Mouse (Mus musculus): ENCODE data around the gene Atxn1. TPM values are rescaled to one million over a fixed set of nuclear protein-coding genes. Genes with fewer than 3 reads are reported as not detected.
A peak's percentile ranks its signal among the peaks of the same experiment; 100 is the strongest.

Atxn1 gene
- polyA plus RNA-seq, 1 experiment from 2014 or later: 8.3 TPM

DNA sequence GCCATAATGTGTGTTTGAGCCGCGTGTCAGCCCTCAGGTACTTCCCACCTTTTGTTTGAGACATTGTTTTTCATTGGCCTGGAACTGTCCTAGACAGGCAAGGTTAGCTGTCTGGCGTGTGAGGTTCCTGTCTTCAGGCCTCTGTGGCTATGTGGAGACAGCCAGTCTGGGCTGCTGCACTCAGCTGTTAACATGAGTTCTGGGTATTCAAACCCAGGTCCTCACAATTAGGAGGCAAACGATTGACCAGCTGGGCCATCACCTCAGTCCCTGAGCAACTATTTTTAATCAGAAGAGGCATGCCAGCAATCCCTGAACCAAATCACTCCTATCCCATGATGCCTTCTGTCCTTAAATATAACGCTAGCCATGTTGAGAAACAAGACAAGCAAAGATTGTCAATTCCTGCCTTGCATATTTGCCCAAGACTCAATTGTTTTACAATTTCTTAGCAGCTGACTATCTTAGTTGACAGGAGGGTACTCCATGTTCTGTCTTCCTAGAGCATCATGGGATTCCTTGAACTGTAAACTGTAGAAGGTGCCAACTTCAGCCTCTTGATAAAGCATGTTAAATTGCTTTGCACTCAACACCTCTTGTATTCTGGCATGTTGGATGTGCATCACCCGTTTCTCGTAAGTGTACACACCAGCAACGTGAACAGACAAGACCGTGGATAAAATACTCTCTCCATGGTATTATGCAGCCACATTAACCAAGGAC lies 428.9 kb downstream of the Atxn1 start:
- DNase-seq (ENCODE audit: low read depth, low spot score) (no peak), ATAC-seq (no peak)
- in situ Hi-C loops (cut with MboI; ENCODE audit: low pct_unique_long_range_greater_than_20kb): loop anchor here (10.0 kb wide), 1 partner anchor 439 kb away; no protein-coding TSS in a partner anchor
- H3K27me3 ChIP-seq: no peaks in the 10 kb centered on the region
- CTCF ChIA-PET: interaction anchor here (1.6 kb wide), 1 partner anchor 25 kb away, joined by 6 read pairs; no protein-coding TSS in a partner anchor
- TF ChIP-seq CTCF (IDR thresholded peaks at IDR 0.05): no peak
- POLR2A ChIA-PET: interaction anchor here (0.8 kb wide), 1 partner anchor 21 kb away, joined by 3 read pairs; no protein-coding TSS in a partner anchor

DNA sequence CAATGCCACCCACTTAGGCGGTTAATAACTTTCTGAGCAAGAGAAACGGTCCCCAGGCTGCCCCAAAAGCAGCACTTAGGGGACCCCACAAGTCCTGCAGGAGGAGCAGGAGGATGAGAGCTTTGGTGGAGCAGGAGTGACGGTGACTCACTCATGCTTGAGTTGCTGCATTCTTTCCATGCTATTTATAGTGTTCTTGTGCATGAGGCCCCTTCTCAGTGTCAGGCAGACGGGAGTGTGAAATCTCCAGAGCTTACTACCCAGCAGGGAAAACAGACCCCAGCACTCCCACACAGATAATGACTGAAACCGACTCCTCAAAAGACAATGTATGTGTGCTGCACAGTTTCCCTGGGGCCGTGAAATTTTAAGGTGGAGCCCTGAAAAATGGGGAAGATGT lies 434.1 kb downstream of the Atxn1 start:
- in situ Hi-C loops (cut with MboI; ENCODE audit: low pct_unique_long_range_greater_than_20kb): loop anchor here (10.0 kb wide), 1 partner anchor 444 kb away; no protein-coding TSS in a partner anchor
- ChIA-PET POLR2A (no interaction called here), CTCF (no interaction called here)
- TF ChIP-seq CTCF (IDR thresholded peaks at IDR 0.05): no peak
- no peaks in the 10 kb centered on the region for H3K27me3 ChIP-seq
- DNase-seq (ENCODE audit: low read depth, low spot score): no peak
- peak; percentile 29 for ATAC-seq

DNA sequence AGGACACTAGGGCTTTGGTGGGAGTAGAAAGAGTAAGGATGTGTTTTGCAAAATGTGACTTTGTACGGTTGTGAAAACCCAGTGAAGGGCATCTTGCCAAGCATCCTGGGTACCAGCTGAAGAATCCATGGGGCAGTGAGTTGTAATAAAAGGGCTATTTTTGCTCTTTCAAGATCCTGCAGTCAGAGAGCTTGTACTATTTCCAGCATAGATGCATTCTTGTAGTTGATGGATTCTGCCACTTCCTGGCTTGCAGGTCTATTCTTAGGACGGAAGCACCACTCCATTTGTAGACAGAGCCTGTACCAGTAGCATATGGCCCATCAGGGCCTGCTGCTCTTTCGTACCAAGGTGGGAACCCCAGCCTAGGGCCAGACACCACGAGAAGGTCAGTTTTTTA lies 436.0 kb downstream of the Atxn1 start:
- no peak for TF ChIP-seq CTCF (IDR thresholded peaks at IDR 0.05)
- no peaks in the 10 kb centered on the region for H3K27me3 ChIP-seq
- DNase-seq (ENCODE audit: low read depth, low spot score): no peak
- no peak for ATAC-seq
- ChIA-PET CTCF (interaction anchor here (2.9 kb wide), 1 partner anchor 10 kb away, joined by 10 read pairs; no protein-coding TSS in a partner anchor), POLR2A (interaction anchor here (0.8 kb wide), 1 partner anchor 21 kb away, joined by 3 read pairs; no protein-coding TSS in a partner anchor)
- in situ Hi-C loops (cut with MboI; ENCODE audit: low pct_unique_long_range_greater_than_20kb): no loop called here

DNA sequence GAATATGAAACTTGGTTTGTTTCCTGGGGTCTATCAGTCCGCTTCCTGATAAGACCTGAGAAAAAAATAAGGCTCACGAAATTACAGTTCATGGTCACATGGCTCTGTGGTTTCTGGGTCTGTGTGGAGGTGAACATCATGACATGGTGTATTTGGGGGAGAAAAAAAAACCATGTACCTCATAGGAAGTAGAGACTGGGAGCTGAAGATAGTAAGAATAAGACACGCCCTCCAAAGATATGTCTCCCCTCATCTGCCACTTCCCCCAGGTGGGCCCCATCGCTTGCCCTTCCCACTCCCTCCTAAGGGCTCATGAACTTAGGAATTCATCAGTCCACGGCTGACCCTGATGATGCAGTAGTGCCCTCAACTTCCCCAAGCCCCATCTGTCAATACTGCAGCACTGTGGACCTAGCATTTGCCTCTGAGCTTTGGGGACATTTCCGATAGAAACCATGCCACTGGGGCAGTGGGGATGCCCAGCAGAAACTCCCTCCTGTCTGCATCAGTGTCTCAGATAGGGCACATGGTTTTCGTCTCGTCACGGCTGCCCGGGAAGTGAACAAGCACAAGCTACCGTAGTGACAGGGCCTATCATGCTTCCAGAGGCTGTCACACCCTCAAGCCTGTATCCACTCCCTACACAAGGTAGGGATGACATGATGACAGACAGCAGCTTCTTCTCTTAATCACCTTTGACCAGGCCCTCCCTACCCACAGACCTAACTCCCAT lies 437.4 kb downstream of the Atxn1 start:
- in situ Hi-C loops (cut with MboI; ENCODE audit: low pct_unique_long_range_greater_than_20kb): no loop called here
- ATAC-seq (no peak), DNase-seq (ENCODE audit: low read depth, low spot score) (no peak)
- H3K27me3 ChIP-seq: no peaks in the 10 kb centered on the region
- ChIA-PET CTCF (interaction anchor here (0.8 to 2.9 kb wide), 3 partner anchors 12 to 25 kb away, joined by 3 to 10 read pairs (median 4); no protein-coding TSS in a partner anchor), POLR2A (no interaction called here)
- TF ChIP-seq CTCF (IDR thresholded peaks at IDR 0.05): no peak

DNA sequence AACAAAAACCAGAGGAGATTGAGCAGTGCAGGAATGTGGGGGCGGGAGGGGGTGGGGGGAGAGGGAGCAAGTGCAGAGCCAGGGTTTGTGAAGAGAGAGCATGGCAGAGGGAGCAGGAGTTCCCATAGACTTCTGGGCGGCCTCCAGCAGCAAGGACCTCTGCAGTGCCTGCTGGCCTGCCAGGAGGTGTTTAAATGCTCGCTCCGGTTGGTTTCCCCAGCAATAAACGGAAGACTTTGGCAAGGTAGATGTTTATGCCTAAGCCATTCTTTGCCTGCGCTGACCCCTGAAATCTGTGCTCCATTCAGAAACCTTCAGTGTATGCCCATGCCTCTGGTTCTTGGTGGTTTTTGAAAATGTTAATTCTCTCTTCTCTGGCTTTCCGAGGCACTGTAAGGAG lies 438.6 kb downstream of the Atxn1 start:
- POLR2A ChIA-PET: interaction anchor here (2.9 kb wide), 1 partner anchor 19 kb away, joined by 12 read pairs; the partner anchor contains the start of gene Gmpr
- DNase-seq (ENCODE audit: low read depth, low spot score): peak; percentile 86
- in situ Hi-C loops (cut with MboI; ENCODE audit: low pct_unique_long_range_greater_than_20kb): no loop called here
- no peaks in the 10 kb centered on the region for H3K27me3 ChIP-seq
- ATAC-seq: peak; percentile 66
- TF ChIP-seq CTCF (IDR thresholded peaks at IDR 0.05): no peak
- CTCF ChIA-PET: no interaction called here

DNA sequence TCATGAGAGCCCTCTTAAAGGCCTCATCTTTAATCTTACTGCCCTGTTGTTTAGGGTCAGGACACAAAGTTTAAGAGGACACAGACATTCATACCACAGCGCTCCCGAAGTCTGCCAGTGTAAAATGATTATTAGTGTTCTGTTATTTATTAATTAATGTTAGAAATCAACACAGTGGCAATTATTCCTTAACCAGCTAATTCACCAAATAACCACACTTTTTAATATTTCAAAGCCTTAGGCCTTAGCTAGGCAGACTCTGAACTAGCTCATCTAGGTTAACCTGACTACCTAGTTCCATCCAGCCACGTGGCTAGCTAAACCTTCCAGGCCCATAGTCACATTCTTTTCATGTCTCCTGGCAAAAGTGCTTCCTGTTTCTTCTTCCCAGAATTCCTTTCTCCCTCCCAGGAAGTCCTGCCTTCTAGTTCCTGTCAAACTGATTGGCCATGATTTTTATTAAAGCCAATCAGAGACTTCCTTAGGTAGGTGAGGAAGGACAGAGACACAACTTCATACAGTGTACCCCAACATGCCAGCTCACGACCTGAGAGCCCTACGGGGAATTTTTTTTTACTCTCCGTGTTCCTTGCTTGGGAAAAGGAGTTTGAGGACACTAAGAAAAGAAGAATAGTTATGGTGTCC lies 439.9 kb downstream of the Atxn1 start:
- ATAC-seq: no peak
- ChIA-PET CTCF (interaction anchor here (1.2 to 1.9 kb wide), 2 partner anchors 14 to 47 kb away, joined by 4 to 7 read pairs; no protein-coding TSS in a partner anchor), POLR2A (interaction anchor here (1.3 to 2.9 kb wide), 2 partner anchors 14 to 17 kb away, joined by 4 to 12 read pairs; partner anchors contain the start of gene Gmpr)
- no peak for TF ChIP-seq CTCF (IDR thresholded peaks at IDR 0.05)
- no peak for DNase-seq (ENCODE audit: low read depth, low spot score)
- H3K27me3 ChIP-seq: no peaks in the 10 kb centered on the region
- in situ Hi-C loops (cut with MboI; ENCODE audit: low pct_unique_long_range_greater_than_20kb): no loop called here

DNA sequence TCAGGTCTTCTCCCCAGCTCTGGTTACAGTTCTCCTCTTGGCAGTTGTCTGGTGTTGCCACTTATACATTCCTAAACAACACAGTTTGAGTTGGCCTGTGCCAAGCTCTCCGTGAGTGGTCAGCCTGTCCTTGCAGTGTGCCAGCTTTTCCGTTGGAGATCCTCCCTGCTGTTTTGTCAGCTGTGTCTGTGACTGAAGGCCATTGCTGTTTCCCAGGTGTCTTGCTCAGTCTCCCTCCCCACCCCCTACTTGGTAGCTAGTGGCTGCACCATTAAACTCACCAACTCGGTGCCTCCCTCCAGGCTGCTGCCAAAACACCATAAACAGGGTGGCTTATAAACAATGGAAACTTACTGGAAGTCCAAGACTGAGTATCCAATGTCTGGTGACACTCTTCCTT lies 440.5 kb downstream of the Atxn1 start:
- H3K27me3 ChIP-seq: no peaks in the 10 kb centered on the region
- ChIA-PET CTCF (interaction anchor here (1.9 kb wide), 1 partner anchor 15 kb away, joined by 7 read pairs; no protein-coding TSS in a partner anchor), POLR2A (interaction anchor here (0.5 to 2.9 kb wide), 3 partner anchors 14 to 492 kb away, joined by 4 to 12 read pairs (median 4); partner anchors contain the start of gene Gmpr)
- in situ Hi-C loops (cut with MboI; ENCODE audit: low pct_unique_long_range_greater_than_20kb): no loop called here
- ATAC-seq (no peak), DNase-seq (ENCODE audit: low read depth, low spot score) (peak; percentile 70)
- TF ChIP-seq CTCF (IDR thresholded peaks at IDR 0.05): no peak

DNA sequence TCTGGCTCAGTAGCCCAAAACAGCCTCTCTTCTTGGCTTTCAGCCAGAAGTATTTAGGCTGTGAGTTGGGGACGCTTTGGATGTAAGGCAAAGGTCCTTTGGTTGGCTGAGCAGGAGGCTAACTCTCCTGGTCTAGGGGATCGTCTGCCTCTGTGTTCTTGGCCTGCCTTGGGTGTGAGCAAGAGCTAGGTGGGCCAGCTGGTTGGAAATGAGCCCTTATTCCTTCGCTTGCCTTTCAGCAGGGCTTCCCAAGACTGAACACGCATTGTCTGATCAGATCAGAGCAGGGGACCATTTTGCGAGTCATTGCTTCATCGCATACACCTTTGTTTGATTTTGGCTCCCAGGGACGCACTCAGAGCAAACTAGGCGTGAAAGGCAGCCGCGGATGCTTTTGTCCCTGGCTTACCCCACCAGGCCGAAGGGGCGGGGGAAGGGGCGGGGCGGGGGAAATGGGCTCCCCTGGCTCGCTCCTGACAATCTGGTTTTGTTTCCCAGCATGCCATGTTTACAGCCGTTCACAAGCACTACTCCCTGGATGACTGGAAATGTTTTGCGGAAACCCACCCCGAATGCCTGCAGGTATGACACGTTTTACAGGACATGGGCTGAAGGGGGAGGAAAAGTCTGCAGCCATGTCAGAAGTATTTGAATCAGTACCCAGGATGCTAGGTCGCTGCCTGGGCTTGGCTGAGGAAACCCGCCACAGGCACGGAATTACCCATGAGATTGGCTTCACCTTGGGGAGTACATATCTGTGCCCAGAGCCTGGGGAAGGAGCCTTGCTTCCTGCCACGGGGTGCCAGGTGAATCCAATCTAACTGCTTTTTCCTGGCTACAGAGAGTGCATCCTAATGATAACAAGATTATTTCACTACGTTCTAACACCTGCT lies 448.1 kb downstream of the Atxn1 start:
- ChIA-PET CTCF (no interaction called here), POLR2A (no interaction called here)
- no peak for TF ChIP-seq CTCF (IDR thresholded peaks at IDR 0.05)
- in situ Hi-C loops (cut with MboI; ENCODE audit: low pct_unique_long_range_greater_than_20kb): no loop called here
- H3K27me3 ChIP-seq: no peaks in the 10 kb centered on the region
- DNase-seq (ENCODE audit: low read depth, low spot score) (no peak), ATAC-seq (peak; percentile 8)

DNA sequence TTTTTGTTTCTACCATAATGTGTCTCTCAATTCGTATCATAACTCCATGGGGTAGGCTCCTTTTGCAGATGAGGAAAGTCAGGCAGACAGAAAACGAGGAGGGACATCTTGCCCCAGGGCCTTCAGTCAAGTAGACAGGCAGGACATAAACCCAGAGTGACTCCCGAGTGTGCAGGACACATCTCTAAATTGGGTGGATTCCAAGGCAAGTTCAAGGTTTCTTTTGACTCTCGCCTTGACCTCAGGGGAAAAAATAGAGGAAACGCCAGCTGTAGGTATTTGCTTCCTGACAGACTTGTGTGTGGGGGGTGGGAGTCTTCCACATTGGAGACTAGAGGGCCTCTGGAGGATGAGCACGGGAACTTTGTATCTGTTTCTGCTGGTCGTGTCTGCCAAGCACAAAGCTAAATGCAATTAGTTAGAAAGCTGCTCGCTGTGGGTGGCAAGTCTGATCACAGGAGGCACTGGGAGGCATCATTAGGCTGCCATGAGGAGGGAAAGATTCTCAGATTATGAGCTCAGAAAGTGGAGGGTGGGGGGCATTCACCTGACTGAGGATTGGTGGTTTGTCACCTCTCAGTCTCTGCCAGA lies 449.9 kb downstream of the Atxn1 start:
- no peak for DNase-seq (ENCODE audit: low read depth, low spot score)
- no peak for TF ChIP-seq CTCF (IDR thresholded peaks at IDR 0.05)
- no peaks in the 10 kb centered on the region for H3K27me3 ChIP-seq
- ATAC-seq: no peak
- in situ Hi-C loops (cut with MboI; ENCODE audit: low pct_unique_long_range_greater_than_20kb): no loop called here
- CTCF ChIA-PET: no interaction called here
- POLR2A ChIA-PET: interaction anchor here (0.6 to 0.7 kb wide), 3 partner anchors 22 to 354 kb away, joined by 3 to 5 read pairs (median 3); no protein-coding TSS in a partner anchor

Data from Patski (cell line).